Mouse (Mus musculus) lung, adult 2 months (tissue): ENCODE results near the gene Fgf16.

Experiments used
- CTCF ChIP-seq: fragments of 200-500 bp; IDR thresholded peaks from 2 replicates; pipeline ENCODE4 v1.5.1; 2011; ENCODE audit warnings: mild to moderate bottlenecking, low read length, control low read depth; ENCODE audit not compliant: insufficient read depth
- POLR2A ChIP-seq: fragments of 200-500 bp; IDR thresholded peaks from 2 replicates; pipeline ENCODE4 v1.6.1; 2011; ENCODE audit warnings: low read depth, mild to moderate bottlenecking, control low read depth, low read length, borderline replicate concordance; ENCODE audit errors: extremely low read depth

DNA sequence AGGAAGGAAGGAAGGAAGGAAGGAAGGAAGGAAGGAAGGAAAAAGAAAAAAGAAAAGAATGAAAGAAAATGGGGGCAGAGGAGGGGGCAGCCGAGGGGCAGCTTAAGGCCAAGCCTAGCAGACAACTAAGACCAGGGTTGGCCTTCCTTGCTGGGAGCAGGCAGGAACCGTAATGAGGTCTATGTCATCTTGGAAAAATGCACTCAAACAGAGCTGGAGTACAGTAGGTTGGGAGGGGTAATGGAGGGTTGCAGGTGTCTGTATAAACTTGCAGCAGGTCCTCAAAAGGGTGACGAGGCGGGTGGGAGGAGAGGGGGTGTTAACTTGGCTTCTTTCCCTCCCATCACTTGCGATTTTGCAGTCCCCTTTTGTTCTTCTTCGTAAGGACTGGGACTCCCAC is 1.9 kb downstream of the Fgf16 start:
- TF ChIP-seq CTCF = no peak
- TF ChIP-seq POLR2A = no peak
